Mouse (Mus musculus) brain, embryonic 14.5 days (tissue): ENCODE results near the gene Ccdc130.

ENCODE experiments used
- CTCF ChIP-seq: fragments of 200-500 bp; IDR thresholded peaks from 2 replicates; pipeline ENCODE4 v1.5.1; 2012; ENCODE audit warnings: inconsistent platforms, mild to moderate bottlenecking, moderate library complexity, borderline replicate concordance; ENCODE audit not compliant: insufficient read depth, insufficient read length; ENCODE audit errors: extremely low read depth
- POLR2A ChIP-seq: fragments of 200-500 bp; IDR thresholded peaks from 2 replicates; pipeline ENCODE4 v1.6.1; 2012; ENCODE audit warnings: mild to moderate bottlenecking, inconsistent platforms, borderline replicate concordance; ENCODE audit not compliant: poor library complexity, insufficient read depth, insufficient read length, severe bottlenecking; ENCODE audit errors: extremely low read depth

GRCm38 (mm10) chr8:84256822-84257610 is 13.2 kb downstream of the Ccdc130 start, which contains the start of gene Mri1:
- no peak for TF ChIP-seq CTCF
- TF ChIP-seq POLR2A = peak; percentile 55; the same call in 1 of the 2 replicates
